Mouse (Mus musculus) embryonic facial prominence, embryonic 10.5 days (tissue): ENCODE data around the gene Gm13696. TPM values are rescaled to one million over a fixed set of nuclear protein-coding genes. Genes with fewer than 3 reads are reported as not detected.
"Not testable (repeated sequence)": the region's sequence is repeated elsewhere in the genome, so short reads cannot be mapped to it uniquely, and the experiment has no call there.

Experiments used
- DNase-seq: peaks from one replicate; pipeline ENCODE4 v3.0.0-alpha.2; 2017; ENCODE audit warnings: low spot score
- H3K27ac ChIP-seq: fragments of 300-500 bp; sonication (generic); replicated peaks from 2 replicates; pipeline ENCODE4 v1.5.1; 2016; ENCODE audit warnings: mild to moderate bottlenecking
- H3K27me3 ChIP-seq: fragments of 300-500 bp; sonication (generic); replicated peaks from 2 replicates; pipeline ENCODE4 v1.6.1; 2016; ENCODE audit warnings: low read depth, mild to moderate bottlenecking; ENCODE audit not compliant: poor library complexity, severe bottlenecking
- H3K36me3 ChIP-seq: fragments of 300-500 bp; sonication (generic); replicated peaks from 2 replicates; pipeline ENCODE4 v1.6.1; 2016; ENCODE audit warnings: mild to moderate bottlenecking, moderate library complexity
- H3K4me1 ChIP-seq: fragments of 300-500 bp; sonication (generic); 2 replicates; pipeline ENCODE4 v1.6.1; 2016
- H3K4me3 ChIP-seq: fragments of 300-500 bp; sonication (generic); 2 replicates; pipeline ENCODE4 v1.5.1; 2016; ENCODE audit warnings: mild to moderate bottlenecking, moderate library complexity
- H3K9me3 ChIP-seq: fragments of 300-500 bp; sonication (generic); 2 replicates; pipeline ENCODE4 v1.6.1; 2016; ENCODE audit warnings: mild to moderate bottlenecking
- WGBS: fragments of 180-500 bp; shearing (Covaris S2); methylation state at CpG from one replicate; pipeline ENCODE4 v1.1.7; 2016; 5-methylcytosine and 5-hydroxymethylcytosine counted together
- polyA plus RNA-seq: library from polyadenylated mRNA; unstranded; fragments of >200 nt; fragmentation: Nextera tagmentation; extraction: Ambion mirVana; gene quantifications from 2 replicates; pipeline ENCODE4 v1.2.1, GENCODE M21; 2016

Gene Gm13696
- not detected in 2 replicates for polyA plus RNA-seq

DNA sequence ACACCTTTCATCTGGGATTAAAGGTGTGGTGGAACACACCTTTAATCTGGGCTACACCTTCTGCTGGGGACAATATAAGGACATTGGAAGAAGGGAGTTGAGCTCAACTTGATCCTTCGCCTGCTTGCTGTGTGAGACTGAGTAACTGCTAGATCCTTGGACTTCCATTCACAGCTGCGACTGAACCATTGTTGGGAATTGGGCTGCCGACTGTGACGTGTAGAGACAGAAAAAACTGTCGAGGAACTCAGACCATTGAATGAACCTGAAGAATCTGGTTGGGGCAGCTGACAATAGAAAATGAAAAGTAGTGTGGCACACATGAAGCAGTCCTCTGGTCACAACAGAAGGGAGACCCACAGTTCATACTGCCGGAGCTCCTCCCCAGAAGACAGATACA is at the start of gene Gm13696:
Gm13696 (plus strand) TSS at position 301 of the 400 bp plus-strand sequence.
- DNase-seq, H3K4me3 ChIP-seq: not testable (repeated sequence)
- no CpG with 5 or more reads among the region's 6 CpGs for WGBS

DNA sequence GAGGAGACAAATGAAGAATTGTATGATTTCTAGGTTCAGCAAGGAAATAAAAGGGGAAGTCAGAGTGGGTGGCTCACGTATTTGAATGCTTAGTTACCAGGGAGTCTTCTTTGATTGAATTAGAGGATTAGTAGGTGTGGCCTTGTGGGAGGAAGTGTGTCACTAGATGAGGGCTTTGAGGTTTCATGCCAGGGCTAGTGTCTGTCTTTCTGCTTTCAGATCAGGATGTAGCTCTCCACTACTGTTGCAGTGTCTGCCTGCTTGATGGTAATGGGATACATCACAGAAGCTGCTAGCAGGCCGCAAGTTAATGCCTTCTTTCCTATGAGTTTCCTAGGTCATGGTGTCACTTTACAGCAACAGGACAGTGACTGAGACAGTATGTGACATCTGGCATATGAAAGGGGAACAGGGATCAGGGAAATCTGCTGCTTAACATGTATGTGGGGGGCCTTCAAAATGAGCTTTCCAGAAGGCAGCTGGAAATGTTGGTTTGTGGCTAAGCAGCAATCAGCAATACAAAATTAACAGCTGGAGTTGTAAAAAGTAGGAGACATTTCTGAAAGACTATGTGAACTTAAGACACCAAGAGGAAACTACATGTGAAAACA is 43.3 kb upstream of the Gm13696 start:
- Histone ChIP-seq H3K27ac (no peak overlapping the region), H3K4me1 (peaks cover 6% of the 10 kb centered on the region; the same call in 1 of the 2 replicates), H3K9me3 (no peaks in the 10 kb centered on the region), H3K4me3 (no peak overlapping the region), H3K27me3 (no peaks in the 10 kb centered on the region), H3K36me3 (no peaks in the 10 kb centered on the region)
- WGBS = 37% methylated on average over 2 of the region's 2 CpGs
- DNase-seq = no peak

More for the DNA sequence above, at the start of gene Gm13696:
- not testable (repeated sequence) for H3K4me1 ChIP-seq, H3K9me3 ChIP-seq, H3K36me3 ChIP-seq, H3K27me3 ChIP-seq, H3K27ac ChIP-seq

DNA sequence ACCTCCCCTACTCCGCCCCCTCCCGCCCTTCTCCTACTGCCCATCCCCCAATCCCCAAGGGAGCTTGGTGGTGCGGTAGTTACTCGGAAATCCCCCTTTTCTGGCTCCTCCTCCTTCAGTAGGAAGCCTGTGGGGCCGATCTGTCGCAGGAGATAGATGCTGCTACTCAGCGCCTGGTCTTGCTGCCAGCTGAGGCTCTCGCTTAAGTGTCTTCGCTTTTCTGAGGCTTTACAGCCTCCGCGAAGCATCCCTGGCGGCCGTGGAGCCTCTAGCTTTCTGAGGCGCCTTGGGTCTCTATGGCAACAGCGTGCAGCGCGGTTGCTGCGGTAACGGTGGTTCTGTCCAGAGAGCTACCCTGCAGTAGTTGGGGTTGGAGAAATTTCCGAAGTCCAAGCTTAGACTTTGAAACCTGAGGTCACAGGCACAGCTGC is 32.0 kb upstream of the Gm13696 start, which contains the start of gene Zswim2:
Zswim2 (minus strand) TSS at position 298 of the 431 bp plus-strand sequence.
- Histone ChIP-seq H3K4me1 (peaks cover 7% of the 10 kb centered on the region), H3K27me3 (no peaks in the 10 kb centered on the region), H3K36me3 (no peaks in the 10 kb centered on the region), H3K4me3 (peak within 1 kb of the TSS; percentile 49), H3K9me3 (no peaks in the 10 kb centered on the region), H3K27ac (no peak within 1 kb of the TSS)
- 1% methylated on average over 20 of the region's 20 CpGs for WGBS
- DNase-seq = peak; percentile 80

DNA sequence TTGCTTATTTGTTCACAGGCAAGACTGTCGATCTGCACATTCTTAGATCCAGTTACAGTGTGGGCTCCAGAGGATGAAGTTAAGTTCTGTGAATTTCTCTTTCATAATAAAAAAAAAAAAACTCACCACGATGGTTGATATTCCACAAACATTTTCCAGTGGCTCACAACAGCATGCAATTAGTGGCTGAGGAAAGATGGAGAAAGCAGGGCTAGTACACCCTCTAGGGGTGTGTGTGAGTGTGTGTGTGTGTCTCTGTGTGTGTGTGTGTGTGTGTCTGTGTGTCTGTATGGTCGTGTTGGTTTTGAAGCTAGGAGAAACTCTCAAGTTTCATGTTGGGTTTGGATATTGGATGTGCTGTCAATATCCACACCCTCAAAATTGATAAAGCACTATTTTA is 31.5 kb upstream of the Gm13696 start:
- Histone ChIP-seq H3K9me3 (no peaks in the 10 kb centered on the region), H3K4me3 (peak overlapping the region; percentile 49), H3K27me3 (no peaks in the 10 kb centered on the region), H3K36me3 (no peaks in the 10 kb centered on the region), H3K4me1 (peaks cover 7% of the 10 kb centered on the region), H3K27ac (no peak overlapping the region)
- DNase-seq = no peak
- 50% methylated on average over 3 of the region's 3 CpGs for WGBS

DNA sequence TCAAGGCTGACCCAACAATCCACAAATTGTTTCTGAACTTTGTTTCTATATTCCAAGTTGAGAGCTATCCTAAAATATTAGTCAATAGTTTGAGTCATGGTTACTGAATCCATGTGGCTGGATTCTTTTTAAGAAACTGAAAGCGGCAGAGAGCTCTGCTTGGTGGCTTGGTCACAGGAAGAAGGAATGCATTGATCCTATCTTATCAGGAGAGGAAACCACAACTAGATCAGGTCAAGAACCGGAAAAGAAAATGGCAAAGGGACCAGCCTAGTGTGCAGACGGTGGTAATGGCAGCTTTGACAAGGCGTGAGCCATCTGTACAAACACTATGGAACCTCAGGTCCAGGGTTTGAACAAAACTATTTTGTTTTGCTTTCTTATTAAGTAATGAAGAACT is 31.1 kb upstream of the Gm13696 start:
- Histone ChIP-seq H3K9me3 (no peaks in the 10 kb centered on the region), H3K27ac (no peak overlapping the region), H3K4me1 (peaks cover 7% of the 10 kb centered on the region), H3K36me3 (no peaks in the 10 kb centered on the region), H3K27me3 (no peaks in the 10 kb centered on the region), H3K4me3 (no peak overlapping the region)
- no peak for DNase-seq
- 69% methylated on average over 4 of the region's 4 CpGs for WGBS

DNA sequence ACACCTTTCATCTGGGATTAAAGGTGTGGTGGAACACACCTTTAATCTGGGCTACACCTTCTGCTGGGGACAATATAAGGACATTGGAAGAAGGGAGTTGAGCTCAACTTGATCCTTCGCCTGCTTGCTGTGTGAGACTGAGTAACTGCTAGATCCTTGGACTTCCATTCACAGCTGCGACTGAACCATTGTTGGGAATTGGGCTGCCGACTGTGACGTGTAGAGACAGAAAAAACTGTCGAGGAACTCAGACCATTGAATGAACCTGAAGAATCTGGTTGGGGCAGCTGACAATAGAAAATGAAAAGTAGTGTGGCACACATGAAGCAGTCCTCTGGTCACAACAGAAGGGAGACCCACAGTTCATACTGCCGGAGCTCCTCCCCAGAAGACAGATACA is 17.5 kb upstream of the Gm13696 start, which contains the start of gene Gm13698:
Gm13698 (plus strand) TSS at position 301 of the 400 bp plus-strand sequence.
- H3K9me3 ChIP-seq, H3K27ac ChIP-seq, H3K27me3 ChIP-seq, DNase-seq, H3K4me1 ChIP-seq, H3K36me3 ChIP-seq, H3K4me3 ChIP-seq: not testable (repeated sequence)
- no CpG with 5 or more reads among the region's 6 CpGs for WGBS

DNA sequence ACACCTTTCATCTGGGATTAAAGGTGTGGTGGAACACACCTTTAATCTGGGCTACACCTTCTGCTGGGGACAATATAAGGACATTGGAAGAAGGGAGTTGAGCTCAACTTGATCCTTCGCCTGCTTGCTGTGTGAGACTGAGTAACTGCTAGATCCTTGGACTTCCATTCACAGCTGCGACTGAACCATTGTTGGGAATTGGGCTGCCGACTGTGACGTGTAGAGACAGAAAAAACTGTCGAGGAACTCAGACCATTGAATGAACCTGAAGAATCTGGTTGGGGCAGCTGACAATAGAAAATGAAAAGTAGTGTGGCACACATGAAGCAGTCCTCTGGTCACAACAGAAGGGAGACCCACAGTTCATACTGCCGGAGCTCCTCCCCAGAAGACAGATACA is 11.7 kb upstream of the Gm13696 start, which contains the start of gene Gm13693:
Gm13693 (plus strand) TSS at position 301 of the 400 bp plus-strand sequence.
- not testable (repeated sequence) for H3K4me3 ChIP-seq, DNase-seq, H3K27me3 ChIP-seq, H3K4me1 ChIP-seq, H3K27ac ChIP-seq, H3K36me3 ChIP-seq, H3K9me3 ChIP-seq
- no CpG with 5 or more reads among the region's 6 CpGs for WGBS

DNA sequence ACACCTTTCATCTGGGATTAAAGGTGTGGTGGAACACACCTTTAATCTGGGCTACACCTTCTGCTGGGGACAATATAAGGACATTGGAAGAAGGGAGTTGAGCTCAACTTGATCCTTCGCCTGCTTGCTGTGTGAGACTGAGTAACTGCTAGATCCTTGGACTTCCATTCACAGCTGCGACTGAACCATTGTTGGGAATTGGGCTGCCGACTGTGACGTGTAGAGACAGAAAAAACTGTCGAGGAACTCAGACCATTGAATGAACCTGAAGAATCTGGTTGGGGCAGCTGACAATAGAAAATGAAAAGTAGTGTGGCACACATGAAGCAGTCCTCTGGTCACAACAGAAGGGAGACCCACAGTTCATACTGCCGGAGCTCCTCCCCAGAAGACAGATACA is 5.9 kb upstream of the Gm13696 start, which contains the start of gene Gm13695:
Gm13695 (plus strand) TSS at position 301 of the 400 bp plus-strand sequence.
- DNase-seq, H3K4me3 ChIP-seq, H3K36me3 ChIP-seq, H3K27me3 ChIP-seq, H3K27ac ChIP-seq, H3K9me3 ChIP-seq, H3K4me1 ChIP-seq: not testable (repeated sequence)
- no CpG with 5 or more reads among the region's 6 CpGs for WGBS

DNA sequence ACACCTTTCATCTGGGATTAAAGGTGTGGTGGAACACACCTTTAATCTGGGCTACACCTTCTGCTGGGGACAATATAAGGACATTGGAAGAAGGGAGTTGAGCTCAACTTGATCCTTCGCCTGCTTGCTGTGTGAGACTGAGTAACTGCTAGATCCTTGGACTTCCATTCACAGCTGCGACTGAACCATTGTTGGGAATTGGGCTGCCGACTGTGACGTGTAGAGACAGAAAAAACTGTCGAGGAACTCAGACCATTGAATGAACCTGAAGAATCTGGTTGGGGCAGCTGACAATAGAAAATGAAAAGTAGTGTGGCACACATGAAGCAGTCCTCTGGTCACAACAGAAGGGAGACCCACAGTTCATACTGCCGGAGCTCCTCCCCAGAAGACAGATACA is 5.7 kb downstream of the Gm13696 start, which contains the start of gene Gm13694:
Gm13694 (plus strand) TSS at position 301 of the 400 bp plus-strand sequence.
- H3K4me3 ChIP-seq, H3K27ac ChIP-seq, H3K9me3 ChIP-seq, H3K4me1 ChIP-seq, H3K36me3 ChIP-seq, H3K27me3 ChIP-seq, DNase-seq: not testable (repeated sequence)
- no CpG with 5 or more reads among the region's 6 CpGs for WGBS

DNA sequence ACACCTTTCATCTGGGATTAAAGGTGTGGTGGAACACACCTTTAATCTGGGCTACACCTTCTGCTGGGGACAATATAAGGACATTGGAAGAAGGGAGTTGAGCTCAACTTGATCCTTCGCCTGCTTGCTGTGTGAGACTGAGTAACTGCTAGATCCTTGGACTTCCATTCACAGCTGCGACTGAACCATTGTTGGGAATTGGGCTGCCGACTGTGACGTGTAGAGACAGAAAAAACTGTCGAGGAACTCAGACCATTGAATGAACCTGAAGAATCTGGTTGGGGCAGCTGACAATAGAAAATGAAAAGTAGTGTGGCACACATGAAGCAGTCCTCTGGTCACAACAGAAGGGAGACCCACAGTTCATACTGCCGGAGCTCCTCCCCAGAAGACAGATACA is 11.5 kb downstream of the Gm13696 start, which contains the start of gene Gm13697:
Gm13697 (plus strand) TSS at position 301 of the 400 bp plus-strand sequence.
- not testable (repeated sequence) for H3K36me3 ChIP-seq, H3K9me3 ChIP-seq, DNase-seq, H3K4me1 ChIP-seq, H3K27ac ChIP-seq, H3K27me3 ChIP-seq, H3K4me3 ChIP-seq
- WGBS = no CpG with 5 or more reads among the region's 6 CpGs

DNA sequence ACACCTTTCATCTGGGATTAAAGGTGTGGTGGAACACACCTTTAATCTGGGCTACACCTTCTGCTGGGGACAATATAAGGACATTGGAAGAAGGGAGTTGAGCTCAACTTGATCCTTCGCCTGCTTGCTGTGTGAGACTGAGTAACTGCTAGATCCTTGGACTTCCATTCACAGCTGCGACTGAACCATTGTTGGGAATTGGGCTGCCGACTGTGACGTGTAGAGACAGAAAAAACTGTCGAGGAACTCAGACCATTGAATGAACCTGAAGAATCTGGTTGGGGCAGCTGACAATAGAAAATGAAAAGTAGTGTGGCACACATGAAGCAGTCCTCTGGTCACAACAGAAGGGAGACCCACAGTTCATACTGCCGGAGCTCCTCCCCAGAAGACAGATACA is 17.3 kb downstream of the Gm13696 start, which contains the start of gene Gm13691:
Gm13691 (plus strand) TSS at position 301 of the 400 bp plus-strand sequence.
- not testable (repeated sequence) for H3K27me3 ChIP-seq, H3K9me3 ChIP-seq, DNase-seq, H3K4me1 ChIP-seq, H3K4me3 ChIP-seq, H3K27ac ChIP-seq, H3K36me3 ChIP-seq
- no CpG with 5 or more reads among the region's 6 CpGs for WGBS

DNA sequence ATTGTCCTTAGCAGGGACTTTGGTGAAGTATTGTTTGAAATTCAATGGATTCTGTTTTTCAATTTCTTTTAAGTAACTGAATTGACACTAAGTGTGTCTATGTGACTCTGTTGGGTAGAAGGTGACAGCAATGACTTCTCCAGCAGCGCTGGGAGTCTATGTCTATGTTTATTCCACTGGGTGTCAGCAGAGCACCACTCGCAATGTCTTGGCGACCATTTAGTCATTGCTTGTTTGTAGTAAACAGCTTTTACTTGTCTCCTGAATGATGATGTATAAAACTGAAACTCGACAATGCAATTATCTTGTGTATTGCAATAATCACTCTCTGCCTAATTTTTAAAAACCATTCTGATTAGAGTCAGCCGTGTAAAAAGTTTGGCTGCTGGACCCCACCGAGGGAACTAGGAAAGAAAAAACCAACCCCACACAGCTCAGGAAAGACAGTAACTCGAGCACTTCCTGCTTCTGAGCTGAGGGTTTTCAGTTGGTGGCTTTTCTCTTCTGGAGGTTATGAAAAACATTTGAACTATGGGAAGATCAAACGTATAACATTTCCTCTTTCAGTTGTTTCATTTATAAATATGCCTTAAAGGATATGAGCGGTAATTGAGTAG is 20.8 kb downstream of the Gm13696 start:
- not testable (repeated sequence) for H3K4me3 ChIP-seq, DNase-seq, H3K36me3 ChIP-seq, H3K27ac ChIP-seq, H3K9me3 ChIP-seq, H3K27me3 ChIP-seq, H3K4me1 ChIP-seq
- WGBS = 42% methylated on average over 8 of the region's 9 CpGs

DNA sequence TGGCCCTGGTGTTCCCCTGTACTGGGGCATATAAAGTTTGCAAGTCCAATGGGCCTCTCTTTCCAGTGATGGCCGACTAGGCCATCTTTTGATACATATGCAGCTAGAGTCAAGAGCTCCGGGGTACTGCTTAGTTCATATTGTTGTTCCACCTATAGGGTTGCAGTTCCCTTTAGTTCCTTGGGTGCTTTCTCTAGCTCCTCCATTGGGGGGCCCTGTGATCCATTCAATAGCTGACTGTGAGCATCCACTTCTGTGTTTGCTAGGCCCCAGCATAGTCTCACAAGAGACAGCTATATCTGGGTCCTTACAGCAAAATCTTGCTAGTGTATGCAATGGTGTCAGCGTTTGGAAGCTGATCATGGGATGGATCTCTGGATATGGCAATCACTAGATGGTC is 21.6 kb downstream of the Gm13696 start:
- H3K27me3 ChIP-seq, H3K9me3 ChIP-seq, H3K27ac ChIP-seq, H3K36me3 ChIP-seq, H3K4me3 ChIP-seq, DNase-seq, H3K4me1 ChIP-seq: not testable (repeated sequence)
- WGBS = 90% methylated on average over 2 of the region's 3 CpGs
